Mouse (Mus musculus): Measurements from ENCODE around the gene Lamtor1. TPM values are rescaled to one million over a fixed set of nuclear protein-coding genes. Genes with fewer than 3 reads are reported as not detected.

Gene Lamtor1
- polyA plus RNA-seq, 1 experiment from 2014 or later: 119 TPM

DNA sequence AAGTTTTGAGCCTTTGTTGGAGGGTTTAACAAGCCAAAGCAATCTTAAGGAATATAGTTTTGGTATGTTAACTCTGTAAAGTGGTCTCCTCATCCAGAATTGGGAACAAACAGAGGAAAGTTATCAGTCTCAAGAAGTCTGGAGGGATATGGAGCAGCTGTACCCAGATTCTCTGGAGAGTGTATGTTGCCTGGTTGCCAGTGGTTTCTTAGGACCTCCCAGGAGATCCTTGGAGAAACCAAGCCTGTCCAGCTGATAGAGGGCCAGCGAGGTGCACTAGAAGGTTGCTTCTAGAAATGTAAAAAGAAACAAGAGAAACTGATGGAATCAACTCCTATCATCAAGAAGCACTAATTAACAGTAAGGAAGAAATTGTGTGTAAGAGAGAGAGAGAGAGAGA lies 45.9 kb downstream of the Lamtor1 start:
- H3K27me3 ChIP-seq (ENCODE audit: control insufficient read depth, insufficient read depth, low read length): no peaks in the 10 kb centered on the region
- TF ChIP-seq EP300 (optimal IDR thresholded peaks at IDR 0.05) (no peak), CTCF (IDR thresholded peaks at IDR 0.05; ENCODE audit: low read depth) (no peak)
- 38% methylated on average over 1 of the region's 1 CpGs for WGBS

DNA sequence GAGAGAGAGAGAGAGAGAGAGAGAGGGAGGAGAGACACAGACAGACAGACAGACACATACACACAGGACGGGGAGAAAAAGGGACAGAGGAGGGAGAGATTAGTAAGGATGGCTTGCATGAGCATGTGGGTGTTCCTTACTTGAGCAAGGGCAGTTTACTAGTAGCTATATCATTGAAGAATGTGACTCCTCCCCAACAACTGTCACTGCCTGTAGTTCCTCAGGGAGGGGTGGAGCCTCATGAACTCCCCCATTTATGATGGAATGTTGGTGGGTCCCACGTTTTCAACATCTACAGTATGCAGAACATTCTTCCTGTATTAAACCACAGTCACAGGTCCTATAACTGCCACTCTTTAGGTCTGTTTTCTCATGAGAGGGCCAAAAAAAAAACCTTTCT lies 46.4 kb downstream of the Lamtor1 start:
- no peak for DNase-seq (ENCODE audit: low spot score)
- H3K27ac ChIP-seq (replicated peaks): 0 out of 2 replicates have a peak overlapping the region, but pooled peaks have one; percentile 6

More for the DNA sequence above, 45.9 kb downstream of the Lamtor1 start:
- Histone ChIP-seq H3K36me3 (ENCODE audit: control insufficient read depth, insufficient read depth, low read length) (no peaks in the 10 kb centered on the region), H3K27ac (replicated peaks) (no peak overlapping the region), H3K4me2 (replicated peaks; ENCODE audit: low read depth) (no peak overlapping the region), H3K4me3 (ENCODE audit: low read depth, low read length) (no peak overlapping the region), H3K9ac (ENCODE audit: low read length) (no peak overlapping the region), H3K9me3 (ENCODE audit: control insufficient read depth, low read length) (no peaks in the 10 kb centered on the region), H3K4me1 (replicated peaks; ENCODE audit: control insufficient read depth, insufficient read depth) (no peaks in the 10 kb centered on the region)
- no peak for DNase-seq (ENCODE audit: low spot score)
- ATAC-seq (ENCODE audit: low FRiP score, low TSS enrichment): peak; percentile 32; the same call in 1 of the 2 replicates

DNA sequence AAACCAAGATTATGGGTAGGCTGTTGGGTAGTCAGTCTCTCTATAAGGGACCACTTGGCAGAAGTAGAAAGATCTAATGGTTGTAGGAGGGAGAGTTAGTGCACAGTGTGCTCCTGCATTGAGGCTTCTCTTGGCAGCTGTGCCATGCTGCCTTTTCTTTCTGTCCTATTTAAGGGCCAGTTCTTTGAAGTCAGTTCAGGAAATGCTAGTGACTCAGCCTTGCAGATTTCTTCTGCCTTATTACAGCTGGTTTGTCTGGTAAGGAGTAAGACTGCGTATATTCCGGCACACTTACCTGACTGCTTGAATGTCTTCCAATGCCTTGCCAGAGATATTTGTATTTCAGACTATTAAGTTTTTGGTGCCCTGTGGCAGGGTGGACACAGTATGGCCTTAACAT lies 48.5 kb downstream of the Lamtor1 start:
- no peak for ATAC-seq (ENCODE audit: low FRiP score, low TSS enrichment)
- no peak for TF ChIP-seq CTCF (IDR thresholded peaks at IDR 0.05; ENCODE audit: low read depth)
- no peak for TF ChIP-seq EP300 (optimal IDR thresholded peaks at IDR 0.05)
- Histone ChIP-seq H3K4me3 (ENCODE audit: low read depth, low read length) (no peak overlapping the region), H3K9me3 (ENCODE audit: control insufficient read depth, low read length) (no peaks in the 10 kb centered on the region), H3K9ac (ENCODE audit: low read length) (no peak overlapping the region), H3K27me3 (ENCODE audit: control insufficient read depth, insufficient read depth, low read length) (no peaks in the 10 kb centered on the region), H3K27ac (replicated peaks) (no peak overlapping the region), H3K4me2 (replicated peaks; ENCODE audit: low read depth) (no peak overlapping the region), H3K36me3 (ENCODE audit: control insufficient read depth, insufficient read depth, low read length) (no peaks in the 10 kb centered on the region), H3K4me1 (replicated peaks; ENCODE audit: control insufficient read depth, insufficient read depth) (no peaks in the 10 kb centered on the region)
- no peak for DNase-seq (ENCODE audit: low spot score)
- WGBS: 79% methylated on average over 2 of the region's 2 CpGs

More for the DNA sequence above, 46.4 kb downstream of the Lamtor1 start:
- Histone ChIP-seq H3K9me3 (ENCODE audit: control insufficient read depth, low read length) (no peaks in the 10 kb centered on the region), H3K4me2 (replicated peaks; ENCODE audit: low read depth) (no peak overlapping the region), H3K36me3 (ENCODE audit: control insufficient read depth, insufficient read depth, low read length) (no peaks in the 10 kb centered on the region), H3K4me3 (ENCODE audit: low read depth, low read length) (no peak overlapping the region), H3K27me3 (ENCODE audit: control insufficient read depth, insufficient read depth, low read length) (no peaks in the 10 kb centered on the region), H3K4me1 (replicated peaks; ENCODE audit: control insufficient read depth, insufficient read depth) (no peaks in the 10 kb centered on the region), H3K9ac (ENCODE audit: low read length) (no peak overlapping the region)
- no peak for TF ChIP-seq EP300 (optimal IDR thresholded peaks at IDR 0.05)
- no peak for TF ChIP-seq CTCF (IDR thresholded peaks at IDR 0.05; ENCODE audit: low read depth)
- 33% methylated on average over 2 of the region's 2 CpGs for WGBS
- peak; percentile 47; the same call in 1 of the 2 replicates for ATAC-seq (ENCODE audit: low FRiP score, low TSS enrichment)

DNA sequence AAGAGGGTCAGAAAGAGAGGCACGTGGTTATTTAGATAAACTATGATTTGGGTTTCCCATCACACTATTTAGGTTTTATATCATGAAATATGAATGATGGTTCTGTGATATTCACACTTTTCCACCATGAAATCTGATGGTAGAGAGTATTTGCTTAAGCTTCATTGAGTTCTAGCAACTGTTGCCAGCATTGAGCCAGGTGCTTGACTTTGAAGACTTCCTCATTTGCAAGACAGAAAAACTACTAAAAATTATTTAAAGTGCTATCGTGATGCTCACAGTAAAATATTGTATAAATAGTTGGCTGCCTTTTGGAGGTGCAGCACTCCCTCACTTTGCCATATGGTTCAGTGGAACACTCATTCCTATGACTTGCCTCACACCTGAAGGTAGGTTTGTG lies 49.6 kb downstream of the Lamtor1 start:
- no peaks in the 10 kb centered on the region for H3K27me3 ChIP-seq (ENCODE audit: control insufficient read depth, insufficient read depth, low read length)
- H3K9ac ChIP-seq (ENCODE audit: low read length): no peak overlapping the region
- H3K36me3 ChIP-seq (ENCODE audit: control insufficient read depth, insufficient read depth, low read length): no peaks in the 10 kb centered on the region
- no peak overlapping the region for H3K4me2 ChIP-seq (replicated peaks; ENCODE audit: low read depth)
- H3K4me1 ChIP-seq (replicated peaks; ENCODE audit: control insufficient read depth, insufficient read depth): no peaks in the 10 kb centered on the region
- no peak overlapping the region for H3K27ac ChIP-seq (replicated peaks)
- WGBS: 73% methylated on average over 2 of the region's 2 CpGs
- H3K9me3 ChIP-seq (ENCODE audit: control insufficient read depth, low read length): no peaks in the 10 kb centered on the region
- ATAC-seq (ENCODE audit: low FRiP score, low TSS enrichment): no peak
- H3K4me3 ChIP-seq (ENCODE audit: low read depth, low read length): no peak overlapping the region
- TF ChIP-seq CTCF (IDR thresholded peaks at IDR 0.05; ENCODE audit: low read depth) (no peak), EP300 (optimal IDR thresholded peaks at IDR 0.05) (no peak)
- no peak for DNase-seq (ENCODE audit: low spot score)

DNA sequence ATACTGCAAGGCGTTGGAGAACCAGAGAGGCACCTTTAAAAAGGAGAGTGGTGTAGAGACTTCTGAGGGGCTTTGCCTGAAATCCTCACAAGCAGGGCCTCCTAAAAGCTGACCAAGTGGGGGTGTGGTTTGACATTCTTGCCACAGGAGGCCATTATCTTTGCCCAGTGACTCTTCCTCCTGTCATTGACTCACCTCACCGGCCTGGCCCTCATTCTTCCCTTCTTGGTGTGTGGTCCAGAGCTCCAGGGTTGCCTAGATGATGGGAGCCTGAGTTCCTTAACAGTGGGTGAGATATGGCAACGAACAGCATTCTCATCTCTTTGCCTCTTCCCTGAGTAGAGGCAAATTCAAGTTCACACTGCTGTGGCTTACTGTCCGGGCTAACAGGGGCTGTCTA lies 50.2 kb downstream of the Lamtor1 start:
- 77% methylated on average over 4 of the region's 4 CpGs for WGBS
- Histone ChIP-seq H3K4me3 (ENCODE audit: low read depth, low read length) (no peak overlapping the region), H3K9me3 (ENCODE audit: control insufficient read depth, low read length) (no peaks in the 10 kb centered on the region), H3K4me2 (replicated peaks; ENCODE audit: low read depth) (no peak overlapping the region), H3K36me3 (ENCODE audit: control insufficient read depth, insufficient read depth, low read length) (no peaks in the 10 kb centered on the region), H3K4me1 (replicated peaks; ENCODE audit: control insufficient read depth, insufficient read depth) (no peaks in the 10 kb centered on the region), H3K27me3 (ENCODE audit: control insufficient read depth, insufficient read depth, low read length) (no peaks in the 10 kb centered on the region), H3K27ac (replicated peaks) (no peak overlapping the region), H3K9ac (ENCODE audit: low read length) (no peak overlapping the region)
- TF ChIP-seq EP300 (optimal IDR thresholded peaks at IDR 0.05) (no peak), CTCF (IDR thresholded peaks at IDR 0.05; ENCODE audit: low read depth) (no peak)
- no peak for ATAC-seq (ENCODE audit: low FRiP score, low TSS enrichment)
- no peak for DNase-seq (ENCODE audit: low spot score)

DNA sequence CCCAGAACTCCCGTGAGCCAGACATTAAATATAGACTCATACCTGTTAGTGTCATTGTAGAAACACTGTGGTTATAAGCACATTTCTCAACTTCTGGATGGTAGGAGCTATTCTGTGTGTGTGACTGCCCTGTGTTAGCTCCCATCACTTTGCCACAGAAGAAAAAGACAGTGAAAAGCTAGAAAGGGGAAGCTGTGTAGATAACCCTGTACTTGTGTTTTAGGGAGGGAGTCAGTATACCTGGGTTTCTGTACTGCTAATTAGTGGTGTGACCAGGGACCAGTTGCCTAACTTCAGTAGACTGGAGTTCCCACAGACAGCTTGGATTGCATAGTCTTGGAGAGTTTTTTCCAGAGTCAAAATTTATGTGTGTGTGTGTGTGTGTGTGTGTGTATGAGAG lies 50.8 kb downstream of the Lamtor1 start:
- WGBS: 78% methylated on average over 1 of the region's 1 CpGs

More for the DNA sequence above, 50.8 kb downstream of the Lamtor1 start:
- H3K27me3 ChIP-seq (ENCODE audit: control insufficient read depth, insufficient read depth, low read length): no peaks in the 10 kb centered on the region
- DNase-seq (ENCODE audit: low spot score): no peak
- no peak overlapping the region for H3K9ac ChIP-seq (ENCODE audit: low read length)
- H3K9me3 ChIP-seq (ENCODE audit: control insufficient read depth, low read length): no peaks in the 10 kb centered on the region
- ATAC-seq (ENCODE audit: low FRiP score, low TSS enrichment): no peak
- H3K4me2 ChIP-seq (replicated peaks; ENCODE audit: low read depth): no peak overlapping the region
- no peaks in the 10 kb centered on the region for H3K4me1 ChIP-seq (replicated peaks; ENCODE audit: control insufficient read depth, insufficient read depth)
- no peak overlapping the region for H3K4me3 ChIP-seq (ENCODE audit: low read depth, low read length)
- TF ChIP-seq EP300 (optimal IDR thresholded peaks at IDR 0.05) (no peak), CTCF (IDR thresholded peaks at IDR 0.05; ENCODE audit: low read depth) (no peak)
- no peak overlapping the region for H3K27ac ChIP-seq (replicated peaks)
- H3K36me3 ChIP-seq (ENCODE audit: control insufficient read depth, insufficient read depth, low read length): no peaks in the 10 kb centered on the region
